Mouse (Mus musculus): ENCODE data around the gene Slc51a.

DNA sequence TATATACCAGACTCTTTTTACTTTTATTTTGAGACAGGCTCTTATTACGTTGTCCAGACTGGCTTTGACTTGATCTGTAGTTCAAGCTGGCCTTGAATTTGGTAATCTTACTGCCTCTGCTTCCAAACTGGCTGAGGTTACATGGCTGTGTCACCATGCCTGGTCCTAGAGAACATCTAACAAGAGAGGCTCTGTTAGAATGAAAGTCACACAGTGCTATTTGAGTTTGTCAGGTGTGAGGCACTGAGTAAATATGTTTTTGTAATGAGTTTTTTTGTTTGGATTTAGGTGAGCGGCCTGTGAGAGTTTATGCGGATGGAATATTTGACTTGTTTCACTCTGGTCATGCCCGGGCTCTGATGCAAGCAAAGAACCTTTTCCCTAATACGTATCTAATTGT lies 26.0 kb downstream of the Slc51a start:
- TF ChIP-seq POLR2A (IDR thresholded peaks at IDR 0.05; ENCODE audit: insufficient read depth, low read depth, low read length) (no peak), CTCF (IDR thresholded peaks at IDR 0.05; ENCODE audit: insufficient read depth, low read depth, low read length) (no peak)

Data from olfactory bulb, adult 2 months (tissue).